In genomic region chr5:3480637-3481395, GRCm38 (mm10) we compare ENCODE assay signal across 21 mouse cellular contexts.
DNase-seq lines count a peak whose midpoint lies in the region; ATAC-seq lines count a peak whose summit lies in the region.
"Had no signal": no experiment of that assay in that cellular context is flagged by ENCODE, and none has a peak within 500 bp of the region (broad histone marks: within the 10 kb centered on the region; RNA-seq: fewer than 3 reads in every experiment).

No protein-coding gene starts in this region.

- no peaks in the 10 kb centered on the region for H3K4me1 ChIP-seq in forebrain, embryonic 13.5 days
- no peaks in the 10 kb centered on the region for H3K4me1 ChIP-seq in forebrain, embryonic 12.5 days
- H3K4me1 ChIP-seq: embryonic facial prominence, embryonic 10.5 days; hindbrain, embryonic 13.5 days had no signal

- 0 out of 2 replicates have a peak, but pooled peaks cover 5% of the 10 kb centered on the region for H3K36me3 ChIP-seq in forebrain, embryonic 13.5 days (ENCODE audit: poor library complexity, severe bottlenecking)
- H3K36me3 ChIP-seq in forebrain, embryonic 12.5 days (replicated peaks): no peaks in the 10 kb centered on the region
- H3K36me3 ChIP-seq: hindbrain, embryonic 13.5 days had no signal

- DNase-seq in heart, adult 11 months: peak; percentile 58
- DNase-seq in heart, adult 18-20 months: no peak
- peak; percentile 7 for DNase-seq in retina, postnatal 1 day
- DNase-seq in retina, embryonic 14.5 days (ENCODE audit: low spot score): no peak
- DNase-seq in neural tube, embryonic 10.5 days (ENCODE audit: extremely low spot score, low spot score): no peak
- DNase-seq in adrenal gland, adult 18-20 months (ENCODE audit: low spot score in 2 of 2): no peak
- DNase-seq: adrenal gland, postnatal 14 days; B cell, adult 2 months; cerebellum, adult 2 months; cerebellum, postnatal 10 days; gastrocnemius, postnatal 14 days; heart, postnatal 10 days; kidney, adult 11 months had no signal

- no peak overlapping the region for H3K27ac ChIP-seq in forebrain, embryonic 13.5 days
- H3K27ac ChIP-seq in forebrain, embryonic 12.5 days: no peak overlapping the region
- H3K27ac ChIP-seq: embryonic facial prominence, embryonic 10.5 days; hindbrain, embryonic 13.5 days; hindbrain, postnatal 0 days had no signal

- peak; percentile 50; the same call in 1 of the 2 replicates for ATAC-seq in forebrain, embryonic 13.5 days
- ATAC-seq in forebrain, embryonic 12.5 days (ENCODE audit: low FRiP score): no peak
- ATAC-seq: CD4-positive, CD25-positive, alpha-beta regulatory T cell, adult 4 months; hindbrain, postnatal 0 days had no signal

- no peaks in the 10 kb centered on the region for H3K27me3 ChIP-seq in forebrain, embryonic 13.5 days
- H3K27me3 ChIP-seq in forebrain, embryonic 12.5 days: no peaks in the 10 kb centered on the region
- H3K27me3 ChIP-seq: hindbrain, embryonic 13.5 days had no signal

- no peak overlapping the region for H3K9ac ChIP-seq in forebrain, embryonic 13.5 days
- H3K9ac ChIP-seq in forebrain, embryonic 12.5 days: no peak overlapping the region
- H3K9ac ChIP-seq: hindbrain, embryonic 13.5 days had no signal

- H3K4me3 ChIP-seq in forebrain, embryonic 13.5 days: no peak overlapping the region
- H3K4me3 ChIP-seq in forebrain, embryonic 12.5 days (replicated peaks): no peak overlapping the region
- H3K4me3 ChIP-seq: embryonic facial prominence, embryonic 10.5 days; erythroblast, embryonic 14.5 days; hindbrain, embryonic 13.5 days had no signal

- 91% methylated on average over 9 of the region's 9 CpGs for WGBS in forebrain, embryonic 13.5 days
- WGBS in forebrain, embryonic 12.5 days: 94% methylated on average over 9 of the region's 9 CpGs

- H3K4me2 ChIP-seq in forebrain, embryonic 13.5 days: no peak overlapping the region
- H3K4me2 ChIP-seq in forebrain, embryonic 12.5 days: no peak overlapping the region
- H3K4me2 ChIP-seq: hindbrain, embryonic 13.5 days had no signal

- H3K9me3 ChIP-seq in forebrain, embryonic 13.5 days (replicated peaks): no peaks in the 10 kb centered on the region
- H3K9me3 ChIP-seq in forebrain, embryonic 12.5 days: no peaks in the 10 kb centered on the region
- H3K9me3 ChIP-seq: embryonic facial prominence, embryonic 10.5 days; G1E; hindbrain, embryonic 13.5 days had no signal

Comparison
In these comparisons a context has a peak if more than half of its experiments do, and no peak if none do; other contexts are left out.
1. DNase-seq: peak in heart, adult 11 months (single experiment) and retina, postnatal 1 day (single experiment); none in heart, adult 18-20 months (0 of 2), retina, embryonic 14.5 days (single experiment), neural tube, embryonic 10.5 days (single experiment) and adrenal gland, adult 18-20 months (0 of 2).